In the genomic region with DNA sequence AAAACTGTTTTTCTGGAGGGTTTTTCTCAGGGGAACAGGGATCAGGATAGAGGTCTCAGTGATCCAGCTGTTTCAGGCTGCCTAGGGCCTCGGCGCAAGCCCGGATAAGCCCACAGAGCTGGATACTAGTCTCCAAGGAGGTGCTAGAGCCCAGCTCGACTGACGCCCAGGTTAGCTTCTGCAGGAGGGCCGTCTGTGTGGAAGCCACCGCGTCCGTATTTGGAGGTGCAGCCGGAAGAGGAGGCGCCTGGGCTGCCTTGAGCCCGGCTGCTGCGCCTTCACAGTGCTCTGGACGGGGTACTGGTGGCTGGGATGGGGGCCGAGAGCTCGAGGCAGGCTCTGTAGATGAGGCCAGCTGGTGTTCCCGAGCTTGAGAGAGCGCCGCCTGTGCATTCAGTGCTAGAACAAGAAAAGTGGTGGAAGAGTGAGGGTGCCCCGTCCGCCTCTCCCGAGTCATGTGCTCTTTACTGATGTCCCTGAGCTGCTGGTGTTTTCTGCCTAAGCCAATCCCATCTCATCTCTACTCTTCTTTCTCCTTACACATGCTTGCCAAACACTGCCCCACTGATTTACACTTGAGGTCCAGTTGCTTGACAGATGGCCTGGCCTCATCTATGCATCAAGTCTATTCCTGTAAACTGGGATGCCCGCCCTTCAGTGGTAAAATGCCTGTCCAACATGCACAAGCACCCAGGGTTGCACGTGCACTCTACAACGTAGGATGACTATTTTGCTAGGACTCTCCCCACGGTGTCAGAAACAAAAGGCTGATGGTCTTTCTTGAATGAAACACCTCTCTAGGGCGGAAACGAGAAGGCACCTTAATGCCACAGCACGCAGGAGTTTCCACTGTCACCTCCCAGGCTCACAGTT, we compare ENCODE assay signal across 8 mouse cellular contexts. TPM values are rescaled to one million over a fixed set of nuclear protein-coding genes. Genes with fewer than 3 reads are reported as not detected.
A peak's percentile ranks its signal among the peaks of the same experiment; 100 is the strongest.
DNase-seq lines count a peak whose midpoint lies in the region; ATAC-seq and TF ChIP-seq lines count a peak whose summit lies in the region.

No protein-coding gene starts in this region.

- no peak overlapping the region for H3K27ac ChIP-seq in spleen, adult 2 months (ENCODE audit: insufficient read depth, low read length)
- H3K27ac ChIP-seq in hindbrain, postnatal 0 days: no peak overlapping the region
- H3K27ac ChIP-seq in midbrain, embryonic 10.5 days (replicated peaks): peak overlapping the region; percentile 84

- H3K4me2 ChIP-seq in hindbrain, postnatal 0 days (ENCODE audit: low read depth, low read length): peak overlapping the region; percentile 96

- H3K9ac ChIP-seq in hindbrain, postnatal 0 days (replicated peaks; ENCODE audit: low read length): peak overlapping the region; percentile 98; the same call in 1 of the 2 replicates

- no peak for TF ChIP-seq CTCF in spleen, adult 2 months (IDR thresholded peaks at IDR 0.05; ENCODE audit: extremely low read depth, insufficient read depth, insufficient read length, insufficient replicate concordance)
- no peak for TF ChIP-seq CTCF in hindbrain, postnatal 0 days (IDR thresholded peaks at IDR 0.05; ENCODE audit: low read depth)

- H3K36me3 ChIP-seq in spleen, adult 2 months (ENCODE audit: control insufficient read depth, insufficient read depth, low read length): no peaks in the 10 kb centered on the region
- no peaks in the 10 kb centered on the region for H3K36me3 ChIP-seq in hindbrain, postnatal 0 days (ENCODE audit: insufficient read depth, low read length)
- H3K36me3 ChIP-seq in midbrain, embryonic 10.5 days: peaks cover 21% of the 10 kb centered on the region

- no peaks in the 10 kb centered on the region for H3K9me3 ChIP-seq in hindbrain, postnatal 0 days (ENCODE audit: low read length)
- no peaks in the 10 kb centered on the region for H3K9me3 ChIP-seq in midbrain, embryonic 10.5 days (replicated peaks)

- H3K4me3 ChIP-seq in spleen, adult 2 months (ENCODE audit: extremely low read depth, insufficient read depth, insufficient read length): peak overlapping the region; percentile 72; the same call in 1 of the 2 replicates
- peak overlapping the region; percentile 58 for H3K4me3 ChIP-seq in hindbrain, postnatal 0 days (ENCODE audit: low read length)
- H3K4me3 ChIP-seq in midbrain, embryonic 10.5 days: peak overlapping the region; percentile 95

- DNase-seq in adrenal gland, adult (ENCODE audit: inconsistent age in 2 of 2, low spot score in 1 of 2): peak; percentile 44 to 69
- no peak for DNase-seq in adrenal gland, postnatal 4 days (ENCODE audit: low spot score in 2 of 2)
- DNase-seq in spleen, adult 2 months (ENCODE audit: low read depth in 1 of 2, low spot score in 2 of 2): peak in 1 of 2 experiments; percentile 37
- no peak for DNase-seq in spleen, postnatal 14 days (ENCODE audit: low spot score in 2 of 2)
- no peak for DNase-seq in hindbrain, postnatal 0 days (ENCODE audit: low spot score)
- DNase-seq in midbrain, embryonic 10.5 days (ENCODE audit: low spot score): no peak
- no peak for DNase-seq in gastrocnemius, adult 18-20 months (ENCODE audit: low spot score)
- DNase-seq in retina, embryonic 14.5 days (ENCODE audit: low spot score): no peak

- peaks cover 25% of the 10 kb centered on the region for H3K4me1 ChIP-seq in spleen, adult 2 months (ENCODE audit: control insufficient read depth, insufficient read depth, insufficient read length)
- peaks cover 37% of the 10 kb centered on the region for H3K4me1 ChIP-seq in hindbrain, postnatal 0 days (ENCODE audit: insufficient read depth, low read length)
- peaks cover 61% of the 10 kb centered on the region for H3K4me1 ChIP-seq in midbrain, embryonic 10.5 days

- TF ChIP-seq POLR2A in spleen, adult 2 months (IDR thresholded peaks at IDR 0.05; ENCODE audit: low read depth, low read length): no peak

- 85% methylated on average over 29 of the region's 29 CpGs for WGBS in spleen, adult 2 months
- WGBS in hindbrain, postnatal 0 days: 76% methylated on average over 29 of the region's 29 CpGs
- 77% methylated on average over 29 of the region's 29 CpGs for WGBS in midbrain, embryonic 10.5 days

- H3K27me3 ChIP-seq in spleen, adult 2 months (ENCODE audit: control insufficient read depth, insufficient read depth, low read length): no peaks in the 10 kb centered on the region
- no peaks in the 10 kb centered on the region for H3K27me3 ChIP-seq in hindbrain, postnatal 0 days (ENCODE audit: insufficient read depth, low read length)
- peaks cover 27% of the 10 kb centered on the region for H3K27me3 ChIP-seq in midbrain, embryonic 10.5 days (ENCODE audit: low read depth, poor library complexity, severe bottlenecking)

- no peak for ATAC-seq in hindbrain, postnatal 0 days

RNA-seq across cellular contexts. Expression of a gene that starts 1.1 kb away (rescaled TPM):
- total RNA-seq in adrenal gland, postnatal 4 days (2021): 10 to 100 TPM; 63.5 to 67.5 TPM
- 124 and 173 TPM in 2 replicates for polyA plus RNA-seq in spleen, adult 2 months (2012; rRNA removed)
- 177 and 188 TPM in 2 replicates for total RNA-seq in hindbrain, postnatal 0 days (2014; rRNA removed)
- 131 and 140 TPM in 2 replicates for polyA plus RNA-seq in hindbrain, postnatal 0 days (2015; fragmentation: Nextera tagmentation; extraction: Ambion mirVana)
- 141 and 160 TPM in 2 replicates for polyA plus RNA-seq in midbrain, embryonic 10.5 days (2016; fragmentation: Nextera tagmentation; extraction: Ambion mirVana)
- total RNA-seq in gastrocnemius, adult 18-20 months (2021): 10 to 100 TPM; 20.1 to 21.3 TPM

RNA-seq across cellular contexts. Expression of a gene that starts 4.4 kb away (rescaled TPM):
- total RNA-seq in adrenal gland, postnatal 4 days (2021): 10 to 100 TPM; 34.9 to 35.6 TPM
- 94.6 and 101 TPM in 2 replicates for polyA plus RNA-seq in spleen, adult 2 months (2012; rRNA removed)
- 16.6 and 19.7 TPM in 2 replicates for total RNA-seq in hindbrain, postnatal 0 days (2014; rRNA removed)
- 40.0 and 43.0 TPM in 2 replicates for polyA plus RNA-seq in hindbrain, postnatal 0 days (2015; fragmentation: Nextera tagmentation; extraction: Ambion mirVana)
- polyA plus RNA-seq in midbrain, embryonic 10.5 days (2016; fragmentation: Nextera tagmentation; extraction: Ambion mirVana): 9.3 and 9.5 TPM in 2 replicates
- 100 to 1,000 TPM; 210 to 241 TPM for total RNA-seq in gastrocnemius, adult 18-20 months (2021)

RNA-seq across cellular contexts. Expression of a gene that starts 10.2 kb away (rescaled TPM):
- total RNA-seq in adrenal gland, postnatal 4 days (2021): 100 to 1,000 TPM; 277 to 287 TPM
- polyA plus RNA-seq in spleen, adult 2 months (2012; rRNA removed): 22.5 and 25.8 TPM in 2 replicates
- total RNA-seq in hindbrain, postnatal 0 days (2014; rRNA removed): 43.0 and 50.2 TPM in 2 replicates
- polyA plus RNA-seq in hindbrain, postnatal 0 days (2015; fragmentation: Nextera tagmentation; extraction: Ambion mirVana): 14.0 and 14.4 TPM in 2 replicates
- 2.9 and 3.1 TPM in 2 replicates for polyA plus RNA-seq in midbrain, embryonic 10.5 days (2016; fragmentation: Nextera tagmentation; extraction: Ambion mirVana)
- 10 to 100 TPM; 41.4 to 45.4 TPM for total RNA-seq in gastrocnemius, adult 18-20 months (2021)

RNA-seq across cellular contexts. Expression of a gene that starts 26.4 kb away (rescaled TPM):
- not detected for total RNA-seq in adrenal gland, postnatal 4 days (2021)
- 0.19 and 0.39 TPM in 2 replicates for polyA plus RNA-seq in spleen, adult 2 months (2012; rRNA removed)
- not detected in 2 replicates for total RNA-seq in hindbrain, postnatal 0 days (2014; rRNA removed)
- 0.19 and 0.61 TPM in 2 replicates for polyA plus RNA-seq in hindbrain, postnatal 0 days (2015; fragmentation: Nextera tagmentation; extraction: Ambion mirVana)
- polyA plus RNA-seq in midbrain, embryonic 10.5 days (2016; fragmentation: Nextera tagmentation; extraction: Ambion mirVana): 0.20 TPM in 1 of 2 replicates, not detected in the other
- total RNA-seq in gastrocnemius, adult 18-20 months (2021): not detected

RNA-seq across cellular contexts. Expression of a gene that starts 40.7 kb away (rescaled TPM):
- 100 to 1,000 TPM; 105 to 110 TPM for total RNA-seq in adrenal gland, postnatal 4 days (2021)
- polyA plus RNA-seq in spleen, adult 2 months (2012; rRNA removed): 65.4 and 68.0 TPM in 2 replicates
- total RNA-seq in hindbrain, postnatal 0 days (2014; rRNA removed): 84.1 and 96.6 TPM in 2 replicates
- 73.3 and 76.2 TPM in 2 replicates for polyA plus RNA-seq in hindbrain, postnatal 0 days (2015; fragmentation: Nextera tagmentation; extraction: Ambion mirVana)
- 68.3 and 71.3 TPM in 2 replicates for polyA plus RNA-seq in midbrain, embryonic 10.5 days (2016; fragmentation: Nextera tagmentation; extraction: Ambion mirVana)
- 10 to 100 TPM; 70.6 to 74.4 TPM for total RNA-seq in gastrocnemius, adult 18-20 months (2021)

Comparison
In these comparisons a context has a peak if more than half of its experiments do, and no peak if none do; other contexts are left out.
1. DNase-seq: peak in adrenal gland, adult (2 of 2); none in adrenal gland, postnatal 4 days (0 of 2), spleen, postnatal 14 days (0 of 2), hindbrain, postnatal 0 days (single experiment), midbrain, embryonic 10.5 days (single experiment), gastrocnemius, adult 18-20 months (single experiment) and retina, embryonic 14.5 days (single experiment).
2. RNA of a gene that starts 4.4 kb away (total RNA-seq): 210 to 241 TPM in gastrocnemius, adult 18-20 months; 34.9 to 35.6 TPM in adrenal gland, postnatal 4 days and 16.6 to 19.7 TPM in hindbrain, postnatal 0 days; every median in the first group is over 4 times any median in the second.
3. Peak in every context shown above with its lines, with median percentiles within 50 percentile points of each other: H3K4me3 ChIP-seq.